Mouse (Mus musculus): ENCODE measurements around the gene Cmss1. TPM values are rescaled to one million over a fixed set of nuclear protein-coding genes. Genes with fewer than 3 reads are reported as not detected.

Cmss1 gene
- polyA plus RNA-seq, 1 experiment = 26.5 TPM

DNA sequence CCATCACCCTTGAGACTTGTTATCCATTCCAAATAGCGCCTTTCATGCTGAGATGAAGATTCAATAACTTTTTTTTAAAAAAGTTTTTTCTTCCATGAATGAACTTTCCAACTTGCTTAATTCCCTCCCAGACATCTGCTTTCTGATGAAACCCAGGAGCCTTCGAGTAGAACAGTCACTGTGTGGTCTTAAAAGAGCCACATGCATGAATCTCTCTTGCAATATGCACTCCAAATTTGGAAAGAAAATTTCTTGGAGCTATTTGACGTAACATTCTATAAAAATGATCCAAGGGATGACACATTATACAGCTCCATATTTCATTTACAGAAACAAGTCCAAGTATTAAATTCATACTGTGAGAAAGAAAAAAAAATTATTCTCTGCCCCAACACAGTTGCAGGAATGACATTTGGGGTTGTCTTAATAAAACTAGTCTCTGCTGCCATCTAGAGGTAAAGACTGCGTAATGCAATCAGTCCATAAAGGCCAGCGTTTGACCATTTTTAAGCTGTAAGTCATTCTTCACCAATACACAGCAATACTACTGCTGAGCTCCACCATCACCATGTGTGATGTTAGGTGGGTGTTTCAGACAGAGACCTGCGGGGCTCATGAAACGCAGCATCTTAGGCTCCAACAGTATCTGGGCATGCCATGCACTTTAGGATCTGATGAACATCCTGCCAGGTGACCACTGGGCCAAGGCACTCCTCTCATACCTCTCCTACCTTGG is 13.1 kb downstream of the Cmss1 start:
- Histone ChIP-seq H3ac (ENCODE audit: control insufficient read depth, insufficient read length) (no peak overlapping the region), H3K36me3 (ENCODE audit: control insufficient read depth, insufficient read depth) (no peaks in the 10 kb centered on the region), H3K27me3 (ENCODE audit: control insufficient read depth, insufficient read depth, insufficient read length) (no peaks in the 10 kb centered on the region), H3K4me3 (no peak overlapping the region), H3K4me2 (ENCODE audit: low read depth) (no peak overlapping the region), H3K79me2 (ENCODE audit: control insufficient read depth, insufficient read depth) (no peaks in the 10 kb centered on the region)
- TF ChIP-seq MYOG (IDR thresholded peaks at IDR 0.05; ENCODE audit: control insufficient read depth in 1 of 3, insufficient read depth in 1 of 3, insufficient read length in 2 of 3, low read depth in 2 of 3) (no peak), E2F4 (IDR thresholded peaks at IDR 0.05; ENCODE audit: insufficient read depth) (no peak), TCF12 (IDR thresholded peaks at IDR 0.05; ENCODE audit: insufficient read depth, poor library complexity, severe bottlenecking) (no peak), CEBPB (IDR thresholded peaks at IDR 0.05; ENCODE audit: insufficient read depth, poor library complexity, severe bottlenecking) (no peak), POLR2A (IDR thresholded peaks at IDR 0.05; ENCODE audit: insufficient read length, low read depth) (no peak), REST (IDR thresholded peaks at IDR 0.05; ENCODE audit: insufficient read depth, insufficient read length) (no peak), SRF (IDR thresholded peaks at IDR 0.05; ENCODE audit: control insufficient read depth, insufficient read length, low read depth) (no peak), MAX (IDR thresholded peaks at IDR 0.05; ENCODE audit: low read depth) (no peak), POLR2AphosphoS2 (IDR thresholded peaks at IDR 0.05; ENCODE audit: insufficient read length, low read depth) (no peak), TCF3 (IDR thresholded peaks at IDR 0.05; ENCODE audit: insufficient read length, low read depth) (no peak), USF1 (IDR thresholded peaks at IDR 0.05; ENCODE audit: low read depth) (no peak), MYOD1 (IDR thresholded peaks at IDR 0.05; ENCODE audit: control insufficient read depth in 1 of 3, insufficient read length in 2 of 3, low read depth in 2 of 3) (no peak)

DNA sequence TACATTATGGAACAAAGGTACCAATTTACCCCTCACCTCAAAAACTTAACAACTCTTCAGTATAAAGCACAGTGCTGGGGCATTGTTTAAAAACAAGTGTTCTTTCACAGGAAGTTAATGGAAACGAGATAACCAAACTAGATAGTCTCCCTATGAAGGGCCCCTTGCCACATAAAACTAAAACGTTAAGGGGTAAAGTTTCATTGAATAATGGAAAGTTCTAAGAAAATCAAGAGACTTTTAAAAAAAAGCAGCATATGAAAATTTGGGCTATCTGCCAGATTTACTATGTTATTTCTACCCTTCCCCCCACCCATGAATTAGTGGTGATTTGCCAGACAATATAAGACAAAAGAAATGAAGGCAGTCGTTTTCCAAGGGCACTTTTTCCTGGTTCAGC is 21.5 kb downstream of the Cmss1 start:
- H3K27me3 ChIP-seq (ENCODE audit: control insufficient read depth, insufficient read depth, insufficient read length) = no peaks in the 10 kb centered on the region
- no peak overlapping the region for H3ac ChIP-seq (ENCODE audit: control insufficient read depth, insufficient read length)
- TF ChIP-seq REST (IDR thresholded peaks at IDR 0.05; ENCODE audit: insufficient read depth, insufficient read length) = no peak
- H3K4me3 ChIP-seq = no peak overlapping the region
- H3K36me3 ChIP-seq (ENCODE audit: control insufficient read depth, insufficient read depth) = peaks cover 5% of the 10 kb centered on the region
- peaks cover 6% of the 10 kb centered on the region for H3K79me2 ChIP-seq (ENCODE audit: control insufficient read depth, insufficient read depth)
- no peak overlapping the region for H3K4me2 ChIP-seq (ENCODE audit: low read depth)

DNA sequence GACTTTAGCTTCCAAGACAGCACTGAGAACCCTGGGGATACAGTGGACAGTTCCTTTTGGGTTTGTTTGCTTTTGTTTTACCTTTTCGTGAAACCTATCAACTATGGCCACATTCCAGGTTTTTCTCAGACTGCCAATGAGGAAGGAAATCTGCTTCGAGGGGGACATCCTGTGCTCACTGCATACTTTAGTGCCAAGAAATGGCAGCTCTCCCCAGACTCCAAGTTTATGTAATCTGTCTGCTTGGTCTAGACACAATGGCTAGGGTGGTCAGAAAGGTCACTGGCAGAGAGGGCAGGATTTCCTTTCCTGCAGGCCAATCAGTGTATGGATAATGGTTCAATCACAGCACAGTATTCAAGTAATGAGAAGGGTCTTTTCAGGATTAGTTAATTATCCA is 24.7 kb downstream of the Cmss1 start:
- TF ChIP-seq MYOD1 (IDR thresholded peaks at IDR 0.05; ENCODE audit: control insufficient read depth in 1 of 3, insufficient read length in 2 of 3, low read depth in 2 of 3) = no peak
- TF ChIP-seq SRF (IDR thresholded peaks at IDR 0.05; ENCODE audit: control insufficient read depth, insufficient read length, low read depth) = no peak
- TF ChIP-seq USF1 (IDR thresholded peaks at IDR 0.05; ENCODE audit: low read depth) = no peak
- TF ChIP-seq POLR2AphosphoS2 (IDR thresholded peaks at IDR 0.05; ENCODE audit: insufficient read length, low read depth) = no peak
- no peak for TF ChIP-seq CEBPB (IDR thresholded peaks at IDR 0.05; ENCODE audit: insufficient read depth, poor library complexity, severe bottlenecking)
- no peak for TF ChIP-seq MYOG (IDR thresholded peaks at IDR 0.05; ENCODE audit: control insufficient read depth in 1 of 3, insufficient read depth in 1 of 3, insufficient read length in 2 of 3, low read depth in 2 of 3)
- no peak for TF ChIP-seq E2F4 (IDR thresholded peaks at IDR 0.05; ENCODE audit: insufficient read depth)
- TF ChIP-seq TCF3 (IDR thresholded peaks at IDR 0.05; ENCODE audit: insufficient read length, low read depth) = no peak
- no peak for TF ChIP-seq TCF12 (IDR thresholded peaks at IDR 0.05; ENCODE audit: insufficient read depth, poor library complexity, severe bottlenecking)
- TF ChIP-seq POLR2A (IDR thresholded peaks at IDR 0.05; ENCODE audit: insufficient read length, low read depth) = no peak
- no peak for TF ChIP-seq MAX (IDR thresholded peaks at IDR 0.05; ENCODE audit: low read depth)
- TF ChIP-seq REST (IDR thresholded peaks at IDR 0.05; ENCODE audit: insufficient read depth, insufficient read length) = no peak

GRCm38 (mm10) chr16:57580041-57580440 is 26.6 kb downstream of the Cmss1 start:
- H3K4me3 ChIP-seq = no peak overlapping the region
- no peak overlapping the region for H3ac ChIP-seq (ENCODE audit: control insufficient read depth, insufficient read length)
- H3K27me3 ChIP-seq (ENCODE audit: control insufficient read depth, insufficient read depth, insufficient read length) = no peaks in the 10 kb centered on the region
- H3K36me3 ChIP-seq (ENCODE audit: control insufficient read depth, insufficient read depth) = peaks cover 9% of the 10 kb centered on the region
- TF ChIP-seq TCF12 (IDR thresholded peaks at IDR 0.05; ENCODE audit: insufficient read depth, poor library complexity, severe bottlenecking) (no peak), MYOD1 (IDR thresholded peaks at IDR 0.05; ENCODE audit: control insufficient read depth in 1 of 3, insufficient read length in 2 of 3, low read depth in 2 of 3) (no peak), MYOG (IDR thresholded peaks at IDR 0.05; ENCODE audit: control insufficient read depth in 1 of 3, insufficient read depth in 1 of 3, insufficient read length in 2 of 3, low read depth in 2 of 3) (no peak)
- no peak overlapping the region for H3K4me2 ChIP-seq (ENCODE audit: low read depth)
- H3K79me2 ChIP-seq (ENCODE audit: control insufficient read depth, insufficient read depth) = peaks cover 44% of the 10 kb centered on the region

More for the DNA sequence above, 24.7 kb downstream of the Cmss1 start:
- Histone ChIP-seq H3ac (ENCODE audit: control insufficient read depth, insufficient read length) (no peak overlapping the region), H3K27me3 (ENCODE audit: control insufficient read depth, insufficient read depth, insufficient read length) (no peaks in the 10 kb centered on the region), H3K4me3 (no peak overlapping the region), H3K36me3 (ENCODE audit: control insufficient read depth, insufficient read depth) (peaks cover 9% of the 10 kb centered on the region), H3K4me2 (ENCODE audit: low read depth) (no peak overlapping the region), H3K79me2 (ENCODE audit: control insufficient read depth, insufficient read depth) (peaks cover 26% of the 10 kb centered on the region)

- no peak overlapping the region for H3K4me3 ChIP-seq
- TF ChIP-seq TCF3 (IDR thresholded peaks at IDR 0.05; ENCODE audit: insufficient read length, low read depth) (no peak), SRF (IDR thresholded peaks at IDR 0.05; ENCODE audit: control insufficient read depth, insufficient read length, low read depth) (no peak), E2F4 (IDR thresholded peaks at IDR 0.05; ENCODE audit: insufficient read depth) (no peak), TCF12 (IDR thresholded peaks at IDR 0.05; ENCODE audit: insufficient read depth, poor library complexity, severe bottlenecking) (no peak), MYOD1 (IDR thresholded peaks at IDR 0.05; ENCODE audit: control insufficient read depth in 1 of 3, insufficient read length in 2 of 3, low read depth in 2 of 3) (no peak), POLR2AphosphoS2 (IDR thresholded peaks at IDR 0.05; ENCODE audit: insufficient read length, low read depth) (no peak), MYOG (IDR thresholded peaks at IDR 0.05; ENCODE audit: control insufficient read depth in 1 of 3, insufficient read depth in 1 of 3, insufficient read length in 2 of 3, low read depth in 2 of 3) (no peak), CEBPB (IDR thresholded peaks at IDR 0.05; ENCODE audit: insufficient read depth, poor library complexity, severe bottlenecking) (no peak), USF1 (IDR thresholded peaks at IDR 0.05; ENCODE audit: low read depth) (no peak), MAX (IDR thresholded peaks at IDR 0.05; ENCODE audit: low read depth) (no peak), REST (IDR thresholded peaks at IDR 0.05; ENCODE audit: insufficient read depth, insufficient read length) (no peak)
Measured at GRCm38 (mm10) chr16:57577519-57577918, 29.1 kb downstream of the Cmss1 start.

More at GRCm38 (mm10) chr16:57577519-57577918, 29.1 kb downstream of the Cmss1 start:
- peaks cover 17% of the 10 kb centered on the region for H3K36me3 ChIP-seq (ENCODE audit: control insufficient read depth, insufficient read depth)
- H3ac ChIP-seq (ENCODE audit: control insufficient read depth, insufficient read length) = no peak overlapping the region
- no peak overlapping the region for H3K4me2 ChIP-seq (ENCODE audit: low read depth)
- H3K79me2 ChIP-seq (ENCODE audit: control insufficient read depth, insufficient read depth) = peaks cover 65% of the 10 kb centered on the region
- no peaks in the 10 kb centered on the region for H3K27me3 ChIP-seq (ENCODE audit: control insufficient read depth, insufficient read depth, insufficient read length)

Measured in myocyte (in vitro differentiated cells).